Mouse (Mus musculus): ENCODE data around the gene Ntrk2.

Ntrk2 gene

GRCm38 (mm10) chr13:58806397-58806892 lies at the start of gene Ntrk2:
Gene Ntrk2, plus strand, starts transcription at chr13:58806569.
- DNase-seq (ENCODE audit: inconsistent age in 2 of 2, low spot score in 1 of 2): peak; percentile 63 to 91

GRCm38 (mm10) chr13:58761003-58761630 lies 45.3 kb upstream of the Ntrk2 start:
- no peak for DNase-seq (ENCODE audit: inconsistent age in 2 of 2, low spot score in 1 of 2)

GRCm38 (mm10) chr13:58768258-58768657 lies 38.1 kb upstream of the Ntrk2 start:
- DNase-seq (ENCODE audit: inconsistent age in 2 of 2, low spot score in 1 of 2): no peak

- DNase-seq (ENCODE audit: inconsistent age in 2 of 2, low spot score in 1 of 2): no peak
Observed at GRCm38 (mm10) chr13:58769438-58769837, 36.9 kb upstream of the Ntrk2 start.

GRCm38 (mm10) chr13:58779261-58779660 lies 27.1 kb upstream of the Ntrk2 start:
- no peak for DNase-seq (ENCODE audit: inconsistent age in 2 of 2, low spot score in 1 of 2)

GRCm38 (mm10) chr13:58786476-58786875 lies 19.9 kb upstream of the Ntrk2 start:
- no peak for DNase-seq (ENCODE audit: inconsistent age in 2 of 2, low spot score in 1 of 2)

- DNase-seq (ENCODE audit: inconsistent age in 2 of 2, low spot score in 1 of 2): no peak
Observed at GRCm38 (mm10) chr13:58790741-58791140, 15.6 kb upstream of the Ntrk2 start.

- DNase-seq (ENCODE audit: inconsistent age in 2 of 2, low spot score in 1 of 2): no peak
Observed at GRCm38 (mm10) chr13:58797386-58797785, 9.0 kb upstream of the Ntrk2 start.

GRCm38 (mm10) chr13:58801291-58801690 lies 5.1 kb upstream of the Ntrk2 start:
- no peak for DNase-seq (ENCODE audit: inconsistent age in 2 of 2, low spot score in 1 of 2)

GRCm38 (mm10) chr13:58803882-58804281 lies 2.5 kb upstream of the Ntrk2 start:
- no peak for DNase-seq (ENCODE audit: inconsistent age in 2 of 2, low spot score in 1 of 2)

- no peak for DNase-seq (ENCODE audit: inconsistent age in 2 of 2, low spot score in 1 of 2)
Observed at GRCm38 (mm10) chr13:58805833-58806232, 536 bp upstream of the Ntrk2 start.

GRCm38 (mm10) chr13:58806896-58807628 lies 693 bp downstream of the Ntrk2 start:
- peak in 1 of 2 experiments; percentile 67 for DNase-seq (ENCODE audit: inconsistent age in 2 of 2, low spot score in 1 of 2)

- peak; percentile 11 to 69 for DNase-seq (ENCODE audit: inconsistent age in 2 of 2, low spot score in 1 of 2)
Observed at GRCm38 (mm10) chr13:58807629-58808363, 1.4 kb downstream of the Ntrk2 start.

GRCm38 (mm10) chr13:58808381-58808821 lies 2.0 kb downstream of the Ntrk2 start:
- peak; percentile 20 to 67 for DNase-seq (ENCODE audit: inconsistent age in 2 of 2, low spot score in 1 of 2)

GRCm38 (mm10) chr13:58809930-58810329 lies 3.6 kb downstream of the Ntrk2 start:
- peak in 1 of 2 experiments; percentile 20 for DNase-seq (ENCODE audit: inconsistent age in 2 of 2, low spot score in 1 of 2)

GRCm38 (mm10) chr13:58824752-58825151 lies 18.4 kb downstream of the Ntrk2 start:
- no peak for DNase-seq (ENCODE audit: inconsistent age in 2 of 2, low spot score in 1 of 2)

GRCm38 (mm10) chr13:58826356-58827197 lies 20.2 kb downstream of the Ntrk2 start:
- no peak for DNase-seq (ENCODE audit: inconsistent age in 2 of 2, low spot score in 1 of 2)

- DNase-seq (ENCODE audit: inconsistent age in 2 of 2, low spot score in 1 of 2): peak in 1 of 2 experiments; percentile 45
Observed at GRCm38 (mm10) chr13:58831999-58832398, 25.6 kb downstream of the Ntrk2 start.

- DNase-seq (ENCODE audit: inconsistent age in 2 of 2, low spot score in 1 of 2): peak in 1 of 2 experiments; percentile 38
Observed at GRCm38 (mm10) chr13:58834726-58835125, 28.4 kb downstream of the Ntrk2 start.

- no peak for DNase-seq (ENCODE audit: inconsistent age in 2 of 2, low spot score in 1 of 2)
Observed at GRCm38 (mm10) chr13:58836891-58837290, 30.5 kb downstream of the Ntrk2 start.

GRCm38 (mm10) chr13:58838110-58838509 lies 31.7 kb downstream of the Ntrk2 start:
- no peak for DNase-seq (ENCODE audit: inconsistent age in 2 of 2, low spot score in 1 of 2)

All from adrenal gland, adult (tissue).